Mouse (Mus musculus): ENCODE measurements around the gene Tmprss3. TPM values are rescaled to one million over a fixed set of nuclear protein-coding genes. Genes with fewer than 3 reads are reported as not detected.

The Tmprss3 gene
- polyA plus RNA-seq, 1 experiment from 2014 or later: not detected

GRCm38 (mm10) chr17:31134913-31135312 is 63.9 kb downstream of the Tmprss3 start:
- no peaks in the 10 kb centered on the region for H3K4me1 ChIP-seq (ENCODE audit: control insufficient read depth, insufficient read depth, low read length)
- 0 out of 2 replicates have a peak, but pooled peaks cover 2% of the 10 kb centered on the region for H3K27me3 ChIP-seq (ENCODE audit: control insufficient read depth, insufficient read depth, low read length)
- 68% methylated on average over 6 of the region's 6 CpGs for WGBS
- no peak overlapping the region for H3K9ac ChIP-seq (ENCODE audit: low read length)
- no peaks in the 10 kb centered on the region for H3K9me3 ChIP-seq (replicated peaks; ENCODE audit: control insufficient read depth, low read length)
- no peak overlapping the region for H3K4me2 ChIP-seq (ENCODE audit: low read depth, low read length)
- no peak for ATAC-seq (replicated peaks; ENCODE audit: extremely low read depth, insufficient read depth, low FRiP score)
- H3K4me3 ChIP-seq (ENCODE audit: low read length): no peak overlapping the region
- no peak overlapping the region for H3K27ac ChIP-seq (ENCODE audit: low read length)
- no peaks in the 10 kb centered on the region for H3K36me3 ChIP-seq (ENCODE audit: control insufficient read depth, insufficient read depth)

- no peaks in the 10 kb centered on the region for H3K9me3 ChIP-seq (replicated peaks; ENCODE audit: control insufficient read depth, low read length)
- no peaks in the 10 kb centered on the region for H3K36me3 ChIP-seq (ENCODE audit: control insufficient read depth, insufficient read depth)
- 68% methylated on average over 15 of the region's 15 CpGs for WGBS
- H3K4me3 ChIP-seq (ENCODE audit: low read length): no peak overlapping the region
- ATAC-seq (replicated peaks; ENCODE audit: extremely low read depth, insufficient read depth, low FRiP score): no peak
- H3K4me2 ChIP-seq (ENCODE audit: low read depth, low read length): no peak overlapping the region
- H3K27me3 ChIP-seq (ENCODE audit: control insufficient read depth, insufficient read depth, low read length): 0 out of 2 replicates have a peak, but pooled peaks cover 2% of the 10 kb centered on the region
- no peaks in the 10 kb centered on the region for H3K4me1 ChIP-seq (ENCODE audit: control insufficient read depth, insufficient read depth, low read length)
- H3K9ac ChIP-seq (ENCODE audit: low read length): no peak overlapping the region
- H3K27ac ChIP-seq (ENCODE audit: low read length): no peak overlapping the region
These were observed 65.0 kb downstream of the Tmprss3 start for GRCm38 (mm10) chr17:31133776-31134175.

GRCm38 (mm10) chr17:31131269-31131821 is 67.4 kb downstream of the Tmprss3 start:
- no peak for ATAC-seq (replicated peaks; ENCODE audit: extremely low read depth, insufficient read depth, low FRiP score)
- Histone ChIP-seq H3K4me1 (ENCODE audit: control insufficient read depth, insufficient read depth, low read length) (no peaks in the 10 kb centered on the region), H3K9ac (ENCODE audit: low read length) (no peak overlapping the region), H3K27ac (ENCODE audit: low read length) (no peak overlapping the region), H3K36me3 (ENCODE audit: control insufficient read depth, insufficient read depth) (no peaks in the 10 kb centered on the region), H3K4me2 (ENCODE audit: low read depth, low read length) (no peak overlapping the region), H3K4me3 (ENCODE audit: low read length) (no peak overlapping the region), H3K9me3 (replicated peaks; ENCODE audit: control insufficient read depth, low read length) (no peaks in the 10 kb centered on the region), H3K27me3 (ENCODE audit: control insufficient read depth, insufficient read depth, low read length) (peaks cover 13% of the 10 kb centered on the region)
- 69% methylated on average over 10 of the region's 10 CpGs for WGBS

GRCm38 (mm10) chr17:31129452-31129851 is 69.3 kb downstream of the Tmprss3 start, which contains the start of gene Tff3:
Tff3 (minus strand) TSS chr17:31129646.
- ATAC-seq (replicated peaks; ENCODE audit: extremely low read depth, insufficient read depth, low FRiP score): no peak
- H3K27ac ChIP-seq (ENCODE audit: low read length): no peak within 1 kb of the TSS
- no peak within 1 kb of the TSS for H3K4me3 ChIP-seq (ENCODE audit: low read length)
- WGBS: 23% methylated on average over 2 of the region's 2 CpGs
- no peaks in the 10 kb centered on the region for H3K9me3 ChIP-seq (replicated peaks; ENCODE audit: control insufficient read depth, low read length)
- H3K27me3 ChIP-seq (ENCODE audit: control insufficient read depth, insufficient read depth, low read length): peaks cover 11% of the 10 kb centered on the region
- H3K4me1 ChIP-seq (ENCODE audit: control insufficient read depth, insufficient read depth, low read length): no peaks in the 10 kb centered on the region
- H3K9ac ChIP-seq (ENCODE audit: low read length): no peak within 1 kb of the TSS
- H3K4me2 ChIP-seq (ENCODE audit: low read depth, low read length): no peak within 1 kb of the TSS
- H3K36me3 ChIP-seq (ENCODE audit: control insufficient read depth, insufficient read depth): no peaks in the 10 kb centered on the region

Other genes starting within 250 kb of the Tmprss3 start
- 1.5 and 3.0 TPM in 2 replicates for gene Umodl1, start 244.3 kb downstream of the Tmprss3 start, polyA plus RNA-seq (2015; fragmentation: Nextera tagmentation; extraction: Ambion mirVana)
- gene Abcg1, start 141.3 kb downstream of the Tmprss3 start, polyA plus RNA-seq (2015; fragmentation: Nextera tagmentation; extraction: Ambion mirVana): 12.7 and 15.6 TPM in 2 replicates
- 3.4 TPM in 1 of 2 replicates, not detected in the other for gene Tff3, start 69.3 kb downstream of the Tmprss3 start, polyA plus RNA-seq (2015; fragmentation: Nextera tagmentation; extraction: Ambion mirVana)
- gene Tff2, start 54.7 kb downstream of the Tmprss3 start, polyA plus RNA-seq (2015; fragmentation: Nextera tagmentation; extraction: Ambion mirVana): not detected in 2 replicates
- not detected in 2 replicates for gene Tff1, start 33.7 kb downstream of the Tmprss3 start, polyA plus RNA-seq (2015; fragmentation: Nextera tagmentation; extraction: Ambion mirVana)
- gene Ubash3a, start 8.9 kb upstream of the Tmprss3 start, polyA plus RNA-seq (2015; fragmentation: Nextera tagmentation; extraction: Ambion mirVana): 3.8 and 8.3 TPM in 2 replicates
- gene Rsph1, start 78.4 kb upstream of the Tmprss3 start, polyA plus RNA-seq (2015; fragmentation: Nextera tagmentation; extraction: Ambion mirVana): 3.5 and 4.0 TPM in 2 replicates
- 10.0 and 10.5 TPM in 2 replicates for gene Slc37a1, start 87.8 kb upstream of the Tmprss3 start, polyA plus RNA-seq (2015; fragmentation: Nextera tagmentation; extraction: Ambion mirVana)
- gene Pde9a, start 187.2 kb upstream of the Tmprss3 start, polyA plus RNA-seq (2015; fragmentation: Nextera tagmentation; extraction: Ambion mirVana): 7.4 and 7.9 TPM in 2 replicates

All from heart, embryonic 16.5 days (tissue).